Mouse (Mus musculus): Measurements from ENCODE around the gene Pum1. TPM values are rescaled to one million over a fixed set of nuclear protein-coding genes. Genes with fewer than 3 reads are reported as not detected.
"Not testable (repeated sequence)": the region's sequence is repeated elsewhere in the genome, so short reads cannot be mapped to it uniquely, and the experiment has no call there.

Pum1 gene
- polyA plus RNA-seq, 1 experiment = 26.2 TPM

GRCm38 (mm10) chr4:130671079-130671845 is 8.1 kb downstream of the Pum1 start:
- peaks cover 100% of the 10 kb centered on the region for H3K79me3 ChIP-seq (ENCODE audit: low read depth)
- no peak overlapping the region for H3ac ChIP-seq (ENCODE audit: control insufficient read depth, insufficient read length, low read depth)
- H3K27me3 ChIP-seq (ENCODE audit: control insufficient read depth, insufficient read depth, insufficient read length) = no peaks in the 10 kb centered on the region
- TF ChIP-seq MAX (IDR thresholded peaks at IDR 0.05) (no peak), CTCF (IDR thresholded peaks at IDR 0.05; ENCODE audit: control insufficient read depth, insufficient read depth, insufficient read length) (no peak), MYOG (IDR thresholded peaks at IDR 0.05; ENCODE audit: control insufficient read depth, extremely low read depth, insufficient read length) (no peak), CEBPB (IDR thresholded peaks at IDR 0.05; ENCODE audit: low read depth) (no peak), FOSL1 (IDR thresholded peaks at IDR 0.05; ENCODE audit: insufficient read depth, low read length, poor library complexity, severe bottlenecking) (no peak), USF1 (IDR thresholded peaks at IDR 0.05; ENCODE audit: low read depth) (no peak), MYOD1 (IDR thresholded peaks at IDR 0.05; ENCODE audit: control insufficient read depth, insufficient read length, low read depth) (no peak)
- no peak overlapping the region for H3K4me3 ChIP-seq (ENCODE audit: insufficient read depth, poor library complexity, severe bottlenecking)
- H3K36me3 ChIP-seq (ENCODE audit: control insufficient read depth, insufficient read depth) = peaks cover 83% of the 10 kb centered on the region
- H3K79me2 ChIP-seq (ENCODE audit: control insufficient read depth, insufficient read depth) = peaks cover 100% of the 10 kb centered on the region

- Histone ChIP-seq H3K36me3 (ENCODE audit: control insufficient read depth, insufficient read depth) (peaks cover 91% of the 10 kb centered on the region), H3K79me3 (ENCODE audit: low read depth) (peaks cover 100% of the 10 kb centered on the region), H3ac (ENCODE audit: control insufficient read depth, insufficient read length, low read depth) (no peak overlapping the region), H3K4me3 (ENCODE audit: insufficient read depth, poor library complexity, severe bottlenecking) (no peak overlapping the region), H3K27me3 (ENCODE audit: control insufficient read depth, insufficient read depth, insufficient read length) (no peaks in the 10 kb centered on the region), H3K79me2 (ENCODE audit: control insufficient read depth, insufficient read depth) (peaks cover 100% of the 10 kb centered on the region)
- TF ChIP-seq MYOD1 (IDR thresholded peaks at IDR 0.05; ENCODE audit: control insufficient read depth, insufficient read length, low read depth) (no peak), CTCF (IDR thresholded peaks at IDR 0.05; ENCODE audit: control insufficient read depth, insufficient read depth, insufficient read length) (no peak), CEBPB (IDR thresholded peaks at IDR 0.05; ENCODE audit: low read depth) (no peak), FOSL1 (IDR thresholded peaks at IDR 0.05; ENCODE audit: insufficient read depth, low read length, poor library complexity, severe bottlenecking) (no peak), USF1 (IDR thresholded peaks at IDR 0.05; ENCODE audit: low read depth) (no peak), MYOG (IDR thresholded peaks at IDR 0.05; ENCODE audit: control insufficient read depth, extremely low read depth, insufficient read length) (no peak), MAX (IDR thresholded peaks at IDR 0.05) (no peak)
Observed at GRCm38 (mm10) chr4:130672161-130672560, 9.0 kb downstream of the Pum1 start.

- Histone ChIP-seq H3ac (ENCODE audit: control insufficient read depth, insufficient read length, low read depth) (no peak overlapping the region), H3K36me3 (ENCODE audit: control insufficient read depth, insufficient read depth) (peaks cover 92% of the 10 kb centered on the region), H3K79me2 (ENCODE audit: control insufficient read depth, insufficient read depth) (peaks cover 100% of the 10 kb centered on the region), H3K27me3 (ENCODE audit: control insufficient read depth, insufficient read depth, insufficient read length) (no peaks in the 10 kb centered on the region), H3K4me3 (ENCODE audit: insufficient read depth, poor library complexity, severe bottlenecking) (no peak overlapping the region), H3K79me3 (ENCODE audit: low read depth) (peaks cover 100% of the 10 kb centered on the region)
- TF ChIP-seq MAX (IDR thresholded peaks at IDR 0.05) (no peak), USF1 (IDR thresholded peaks at IDR 0.05; ENCODE audit: low read depth) (no peak), FOSL1 (IDR thresholded peaks at IDR 0.05; ENCODE audit: insufficient read depth, low read length, poor library complexity, severe bottlenecking) (no peak), MYOD1 (IDR thresholded peaks at IDR 0.05; ENCODE audit: control insufficient read depth, insufficient read length, low read depth) (no peak), CTCF (IDR thresholded peaks at IDR 0.05; ENCODE audit: control insufficient read depth, insufficient read depth, insufficient read length) (no peak), CEBPB (IDR thresholded peaks at IDR 0.05; ENCODE audit: low read depth) (no peak), MYOG (IDR thresholded peaks at IDR 0.05; ENCODE audit: control insufficient read depth, extremely low read depth, insufficient read length) (no peak)
Observed at GRCm38 (mm10) chr4:130676746-130677145, 13.6 kb downstream of the Pum1 start.

GRCm38 (mm10) chr4:130678149-130678548 is 15.0 kb downstream of the Pum1 start:
- H3K79me3 ChIP-seq (ENCODE audit: low read depth) = peaks cover 100% of the 10 kb centered on the region
- peaks cover 100% of the 10 kb centered on the region for H3K79me2 ChIP-seq (ENCODE audit: control insufficient read depth, insufficient read depth)
- H3K36me3 ChIP-seq (ENCODE audit: control insufficient read depth, insufficient read depth) = peaks cover 90% of the 10 kb centered on the region
- no peak overlapping the region for H3K4me3 ChIP-seq (ENCODE audit: insufficient read depth, poor library complexity, severe bottlenecking)
- H3K27me3 ChIP-seq (ENCODE audit: control insufficient read depth, insufficient read depth, insufficient read length) = no peaks in the 10 kb centered on the region
- H3ac ChIP-seq (ENCODE audit: control insufficient read depth, insufficient read length, low read depth) = no peak overlapping the region
- TF ChIP-seq CEBPB (IDR thresholded peaks at IDR 0.05; ENCODE audit: low read depth) (no peak), MYOG (IDR thresholded peaks at IDR 0.05; ENCODE audit: control insufficient read depth, extremely low read depth, insufficient read length) (no peak)

- no peak overlapping the region for H3K4me3 ChIP-seq (ENCODE audit: insufficient read depth, poor library complexity, severe bottlenecking)
- H3K36me3 ChIP-seq (ENCODE audit: control insufficient read depth, insufficient read depth) = peaks cover 81% of the 10 kb centered on the region
- TF ChIP-seq MYOG (IDR thresholded peaks at IDR 0.05; ENCODE audit: control insufficient read depth, extremely low read depth, insufficient read length) (no peak), USF1 (IDR thresholded peaks at IDR 0.05; ENCODE audit: low read depth) (no peak), CTCF (IDR thresholded peaks at IDR 0.05; ENCODE audit: control insufficient read depth, insufficient read depth, insufficient read length) (no peak), MAX (IDR thresholded peaks at IDR 0.05) (no peak), MYOD1 (IDR thresholded peaks at IDR 0.05; ENCODE audit: control insufficient read depth, insufficient read length, low read depth) (no peak), FOSL1 (IDR thresholded peaks at IDR 0.05; ENCODE audit: insufficient read depth, low read length, poor library complexity, severe bottlenecking) (no peak), CEBPB (IDR thresholded peaks at IDR 0.05; ENCODE audit: low read depth) (no peak)
- H3ac ChIP-seq (ENCODE audit: control insufficient read depth, insufficient read length, low read depth) = no peak overlapping the region
- H3K27me3 ChIP-seq (ENCODE audit: control insufficient read depth, insufficient read depth, insufficient read length) = no peaks in the 10 kb centered on the region
- H3K79me2 ChIP-seq (ENCODE audit: control insufficient read depth, insufficient read depth) = peaks cover 100% of the 10 kb centered on the region
- peaks cover 98% of the 10 kb centered on the region for H3K79me3 ChIP-seq (ENCODE audit: low read depth)
Observed at GRCm38 (mm10) chr4:130680676-130681075, 17.6 kb downstream of the Pum1 start.

- Histone ChIP-seq H3K79me2 (ENCODE audit: control insufficient read depth, insufficient read depth) (peaks cover 100% of the 10 kb centered on the region), H3K36me3 (ENCODE audit: control insufficient read depth, insufficient read depth) (peaks cover 79% of the 10 kb centered on the region), H3K79me3 (ENCODE audit: low read depth) (peaks cover 96% of the 10 kb centered on the region)
- H3K27me3 ChIP-seq (ENCODE audit: control insufficient read depth, insufficient read depth, insufficient read length); H3K4me3 ChIP-seq (ENCODE audit: insufficient read depth, poor library complexity, severe bottlenecking); H3ac ChIP-seq (ENCODE audit: control insufficient read depth, insufficient read length, low read depth): not testable (repeated sequence)
Observed at GRCm38 (mm10) chr4:130683051-130683450, 19.9 kb downstream of the Pum1 start.

Data from C2C12 (cell line).